Mouse (Mus musculus): ENCODE measurements at regions not wholly inside any gene's neighbourhood (a gene's known extent, or its start where the extent isn't known, plus 50 kb on each side); places are given as distances from the start of the nearest gene placed in this dataset.

DNA sequence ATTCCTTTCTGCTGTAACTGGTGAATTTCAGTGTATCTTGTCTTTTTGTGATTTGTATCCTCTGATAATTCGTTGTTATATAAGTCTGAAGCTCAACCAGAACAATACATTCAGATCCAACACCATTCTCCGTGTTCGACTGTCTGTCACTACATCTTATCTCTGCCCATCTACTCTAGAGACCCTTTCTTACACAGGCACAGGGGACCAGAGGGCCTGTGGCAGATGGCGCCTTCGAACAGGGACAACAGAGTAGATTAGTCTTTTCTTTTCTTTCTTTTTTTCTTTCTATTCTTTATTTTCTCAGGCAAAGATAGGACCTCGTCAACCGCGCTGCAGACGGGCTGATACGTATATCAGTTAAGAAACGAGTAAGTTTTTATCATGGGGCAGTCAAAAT, 215.3 kb downstream of the Gm21294 start:
- DNase-seq (ENCODE audit: low spot score): peak; percentile 0
